Mouse (Mus musculus): ENCODE measurements around the gene Ankrd33.

Gene Ankrd33

DNA sequence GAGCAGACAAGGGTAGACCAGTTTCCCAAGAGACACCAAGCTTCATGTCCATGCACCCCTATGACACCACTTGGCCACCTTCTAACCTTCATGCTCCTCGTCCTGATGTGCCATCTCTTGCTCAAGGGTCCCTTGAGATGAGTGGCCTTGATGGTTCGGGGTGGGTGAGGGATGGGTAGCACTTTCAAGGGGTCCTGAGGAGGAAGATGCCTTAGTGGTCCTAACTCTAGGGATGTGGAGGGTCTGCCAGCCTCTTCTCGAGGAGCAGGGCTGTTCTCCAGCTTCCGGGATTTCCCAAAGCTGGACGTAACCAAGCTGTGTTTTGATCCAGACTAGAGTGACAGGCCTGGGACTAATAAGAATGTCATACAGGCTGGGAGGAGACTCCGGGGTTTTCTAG, 10.0 kb downstream of the Ankrd33 start:
- no peak for DNase-seq

DNA sequence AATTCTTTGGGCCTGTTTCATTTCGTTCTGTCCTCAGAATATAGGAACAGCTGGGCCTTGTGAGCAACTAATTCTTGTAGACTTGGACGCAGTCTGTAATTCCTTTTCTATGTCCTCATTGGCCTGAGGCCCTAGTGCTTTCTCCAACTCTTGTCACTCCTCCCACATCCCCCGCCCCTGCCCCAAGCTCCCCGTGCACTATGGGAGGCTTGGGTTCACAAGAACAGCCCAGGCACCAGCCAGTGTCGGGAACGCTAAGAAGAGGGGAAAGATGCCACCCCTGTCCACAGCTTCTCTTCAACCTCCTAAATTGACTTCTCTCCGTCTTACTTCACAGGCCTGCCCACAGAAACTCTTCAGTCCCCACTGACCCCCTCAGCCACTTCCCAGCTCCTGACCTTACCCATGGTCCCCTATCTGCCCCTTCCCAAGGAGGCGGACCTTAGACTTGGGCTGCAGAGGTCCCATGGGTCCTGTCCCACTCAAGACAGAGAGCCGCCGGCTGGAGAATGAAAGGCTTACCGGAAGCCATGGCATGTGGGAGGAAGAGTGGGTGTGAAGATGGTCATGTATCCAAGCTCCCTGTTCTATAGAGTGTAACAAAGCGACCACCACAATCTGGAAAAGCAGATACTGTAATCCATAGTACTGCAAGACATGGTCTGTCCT, 11.5 kb downstream of the Ankrd33 start:
- no peak for DNase-seq

DNA sequence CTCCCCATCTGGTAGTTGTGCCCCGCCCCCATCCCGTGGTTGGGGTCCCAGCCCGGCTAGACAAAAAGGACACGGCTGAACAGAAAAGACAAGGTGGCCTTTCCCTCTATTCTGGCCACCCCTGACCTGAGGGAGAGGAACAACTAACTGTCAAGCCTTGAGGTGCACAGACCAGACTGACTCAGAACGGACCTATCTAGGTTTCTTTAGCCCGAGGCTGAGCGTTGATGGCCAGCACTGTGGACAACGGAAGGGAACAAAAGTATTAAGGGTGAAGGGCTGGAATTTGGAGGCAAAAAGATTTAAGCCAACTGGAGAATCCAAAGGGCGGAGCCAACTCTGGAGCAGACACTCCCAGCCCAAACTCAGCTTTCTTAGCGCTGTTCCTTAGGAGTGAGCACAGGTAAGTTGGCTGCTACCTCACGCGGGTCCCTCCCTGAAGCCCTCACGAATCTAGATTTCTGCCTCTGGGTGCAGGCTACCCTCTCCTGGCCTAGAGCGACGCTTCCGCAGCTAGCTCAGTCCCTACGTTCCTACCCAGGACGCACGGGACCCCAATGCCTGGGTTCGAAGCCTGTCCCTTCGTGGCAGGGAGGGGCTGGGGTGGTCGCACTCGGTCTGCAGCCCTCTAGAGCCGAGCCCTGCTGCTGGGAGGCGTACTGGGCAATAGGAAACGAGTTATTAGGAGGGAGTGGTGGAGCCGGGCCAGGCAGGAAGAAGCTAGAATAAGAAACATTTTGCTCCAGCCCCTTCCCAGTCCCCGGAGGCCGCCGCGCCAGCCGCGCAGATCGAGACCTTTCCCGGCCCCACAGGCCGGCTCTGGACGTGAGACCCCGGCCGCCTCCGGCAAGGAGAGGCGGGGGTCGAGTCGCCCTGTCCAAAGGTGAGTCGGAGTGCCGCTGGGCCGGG, 12.9 kb downstream of the Ankrd33 start, which contains the start of gene Acvrl1:
TSS of gene Acvrl1 (plus strand) at position 342 of the 909 bp plus-strand sequence.
- no peak for DNase-seq

DNA sequence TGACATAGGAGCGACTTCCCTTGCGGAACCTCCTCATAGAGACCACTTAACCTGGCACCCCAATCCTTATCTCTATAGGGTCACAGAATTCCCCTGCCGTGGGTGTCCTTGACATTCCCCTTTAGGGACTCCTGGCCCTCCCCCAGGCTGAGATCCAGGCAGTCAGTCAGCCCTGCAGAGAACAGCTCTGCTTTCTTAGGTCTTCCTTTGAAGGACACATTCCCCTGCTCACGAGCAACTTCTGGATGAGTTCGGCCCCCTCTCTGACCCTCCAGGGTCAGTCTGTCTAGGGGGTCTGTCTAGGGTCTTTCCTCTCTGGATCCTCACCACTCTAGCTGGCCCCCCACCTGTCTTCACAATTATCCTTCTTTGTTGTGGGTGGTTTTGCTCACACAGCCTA, 13.9 kb downstream of the Ankrd33 start:
- DNase-seq, result no peak

DNA sequence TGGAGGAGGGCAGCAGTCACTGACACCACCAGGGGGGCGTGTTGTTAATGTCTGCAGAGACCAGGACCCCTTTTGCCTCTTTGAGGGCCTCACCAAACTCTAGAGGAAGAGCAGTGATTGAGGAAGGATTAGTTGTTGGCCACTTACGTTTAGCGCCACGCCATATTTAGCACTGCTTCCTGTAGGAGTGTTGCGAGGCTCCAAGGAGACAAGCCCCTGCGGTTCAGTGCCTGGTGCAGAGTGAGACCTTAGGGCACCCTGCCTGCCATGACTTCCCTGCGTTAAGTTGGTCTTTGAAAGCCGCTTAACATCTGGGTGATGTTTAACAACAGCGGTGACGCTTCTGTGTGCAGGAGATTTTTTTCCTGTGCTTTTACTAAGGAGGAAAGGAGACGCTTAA, 15.9 kb downstream of the Ankrd33 start:
- DNase-seq, result no peak

DNA sequence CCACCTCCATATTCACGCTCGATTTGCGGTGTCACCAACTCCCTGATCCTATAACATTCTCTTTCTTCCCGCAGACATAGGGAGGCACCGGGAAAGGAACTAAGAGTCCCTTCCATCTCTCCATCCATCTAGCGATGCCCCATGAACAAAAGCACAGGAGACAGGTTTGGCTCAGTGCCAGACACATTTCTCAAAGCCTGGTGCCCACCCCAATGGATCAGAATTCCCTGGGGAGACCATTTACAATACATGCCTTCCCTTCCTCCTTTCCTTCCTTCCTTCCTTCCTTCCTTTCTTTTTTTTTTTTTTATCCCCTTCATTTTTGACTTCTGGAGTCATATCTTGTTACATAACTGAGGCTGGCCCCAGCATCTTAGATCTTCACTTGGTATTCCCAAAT, 16.5 kb downstream of the Ankrd33 start:
- DNase-seq, result no peak

DNA sequence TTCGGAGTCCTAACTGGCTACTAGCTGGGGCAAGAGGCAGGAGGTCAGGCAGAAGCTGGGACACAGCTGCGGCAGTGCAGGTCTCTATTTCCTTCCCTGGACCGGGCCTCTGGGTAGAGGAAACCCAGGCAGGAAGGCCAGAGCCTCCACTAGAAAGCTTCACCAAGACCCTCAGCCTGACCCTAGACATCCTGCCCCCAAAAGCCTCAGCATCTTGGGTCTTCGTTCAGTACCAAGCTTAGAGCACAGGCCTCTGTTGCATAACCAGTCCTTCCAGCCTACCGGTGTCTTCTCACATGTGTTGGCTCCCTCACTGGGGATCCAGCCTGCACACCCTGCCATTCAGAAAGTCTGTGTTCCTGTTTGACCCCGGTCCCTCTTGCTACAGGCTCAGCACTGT, 17.2 kb downstream of the Ankrd33 start:
- DNase-seq, result no peak

DNA sequence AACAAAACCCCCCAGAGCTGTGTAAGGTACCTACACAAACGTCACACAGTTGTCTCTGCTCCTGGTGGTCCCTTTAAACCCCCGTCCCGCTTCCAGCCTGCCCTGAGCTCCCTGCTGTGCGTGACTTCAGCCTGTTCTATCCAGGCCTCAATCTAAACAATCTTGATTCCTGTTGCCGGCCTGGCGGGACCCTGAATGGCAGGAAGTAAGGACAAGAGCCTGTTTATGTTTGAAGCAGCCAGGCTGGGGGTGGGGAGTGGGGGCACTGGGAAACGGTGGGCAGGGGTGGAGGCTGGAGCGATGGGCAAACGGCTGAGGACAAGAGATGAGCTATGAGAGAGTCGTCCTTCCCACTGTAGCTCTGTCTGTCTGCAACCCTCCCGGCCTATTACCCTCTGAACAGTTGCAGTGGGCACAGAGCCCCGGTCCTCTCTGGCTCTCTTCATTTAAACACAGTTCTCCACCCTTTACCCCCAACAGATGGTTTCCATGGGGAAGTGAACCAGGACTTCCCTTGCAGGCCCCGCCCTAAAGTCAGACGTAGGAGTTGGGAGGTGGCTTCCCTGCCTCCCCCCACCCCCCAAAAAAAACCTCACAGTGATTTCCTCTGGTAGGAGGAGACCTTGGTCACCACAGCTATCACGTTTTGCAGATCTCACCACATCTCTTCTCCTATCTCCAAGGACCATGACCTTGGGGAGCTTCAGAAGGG, 18.6 kb downstream of the Ankrd33 start:
- DNase-seq, result peak; percentile 68

DNA sequence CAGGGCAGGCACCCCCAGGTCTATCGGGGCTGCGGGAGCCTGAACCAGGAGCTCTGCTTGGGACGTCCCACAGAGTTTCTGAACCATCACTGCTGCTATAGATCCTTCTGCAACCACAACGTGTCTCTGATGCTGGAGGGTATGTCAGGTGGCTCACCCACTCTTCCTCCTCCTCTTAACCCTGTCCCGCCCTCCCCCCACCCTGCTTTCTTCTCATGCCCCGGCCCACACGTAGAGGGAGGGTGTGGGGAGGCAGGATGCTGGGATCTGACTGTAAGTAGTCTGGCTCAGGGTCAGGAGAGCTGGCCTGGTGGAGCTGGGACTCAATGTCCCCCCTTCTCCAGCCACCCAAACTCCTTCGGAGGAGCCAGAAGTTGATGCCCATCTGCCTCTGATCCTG, 19.9 kb downstream of the Ankrd33 start:
- DNase-seq, result no peak

DNA sequence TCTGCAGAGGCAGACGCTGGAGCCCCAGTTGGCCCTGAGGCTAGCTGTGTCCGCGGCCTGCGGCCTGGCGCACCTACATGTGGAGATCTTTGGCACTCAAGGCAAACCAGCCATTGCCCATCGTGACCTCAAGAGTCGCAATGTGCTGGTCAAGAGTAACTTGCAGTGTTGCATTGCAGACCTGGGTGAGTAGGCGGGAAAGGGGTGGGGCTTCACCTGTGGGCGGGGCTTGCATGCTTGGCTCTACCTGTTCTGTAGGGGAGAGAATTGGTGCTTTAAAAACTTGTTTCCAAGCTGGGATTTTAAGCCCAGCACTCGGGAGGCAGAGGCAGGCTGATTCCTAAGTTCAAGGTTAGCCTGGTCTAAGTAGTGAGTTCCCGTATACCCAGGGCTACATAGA, 21.9 kb downstream of the Ankrd33 start:
- no peak for DNase-seq

DNA sequence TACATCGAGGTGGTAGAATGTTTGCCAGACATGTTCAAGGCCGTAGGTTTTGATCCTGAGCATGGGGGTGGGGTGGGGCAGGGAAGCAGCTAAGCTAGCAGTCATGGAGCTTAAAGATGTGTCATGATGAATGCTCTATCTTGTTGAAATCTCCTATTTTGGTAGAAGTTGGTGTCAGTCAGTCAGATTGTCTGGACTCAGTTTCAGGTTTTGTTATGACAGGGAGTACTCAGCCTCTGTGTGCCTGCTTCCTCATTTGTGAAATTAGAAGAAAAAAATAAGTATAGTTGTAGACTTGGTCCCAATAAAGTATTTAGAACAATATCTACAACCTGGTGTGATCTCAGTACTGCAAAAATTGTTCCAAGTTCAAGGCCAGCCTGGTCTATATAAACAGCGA, 23.1 kb downstream of the Ankrd33 start:
- DNase-seq, result no peak

DNA sequence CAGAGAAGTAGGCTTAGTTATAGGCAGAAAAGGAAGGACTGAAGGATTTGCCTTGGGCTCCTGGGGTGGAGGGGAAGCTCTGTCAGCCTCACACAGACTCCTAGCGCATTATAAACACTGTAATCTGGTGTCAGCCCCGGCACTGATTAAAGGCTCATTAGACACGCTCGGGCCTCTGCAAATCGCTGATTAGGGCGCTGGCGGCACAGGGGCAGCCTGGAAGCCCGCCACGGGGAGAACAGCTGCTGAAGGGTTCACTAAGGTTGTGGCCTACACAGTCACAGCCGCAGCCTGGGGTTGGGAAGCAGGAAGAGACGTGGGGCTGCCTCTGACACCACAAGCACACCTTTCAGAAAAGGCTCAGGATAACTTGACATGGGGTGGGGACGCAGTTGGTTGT, 24.3 kb downstream of the Ankrd33 start:
- DNase-seq, result no peak

DNA sequence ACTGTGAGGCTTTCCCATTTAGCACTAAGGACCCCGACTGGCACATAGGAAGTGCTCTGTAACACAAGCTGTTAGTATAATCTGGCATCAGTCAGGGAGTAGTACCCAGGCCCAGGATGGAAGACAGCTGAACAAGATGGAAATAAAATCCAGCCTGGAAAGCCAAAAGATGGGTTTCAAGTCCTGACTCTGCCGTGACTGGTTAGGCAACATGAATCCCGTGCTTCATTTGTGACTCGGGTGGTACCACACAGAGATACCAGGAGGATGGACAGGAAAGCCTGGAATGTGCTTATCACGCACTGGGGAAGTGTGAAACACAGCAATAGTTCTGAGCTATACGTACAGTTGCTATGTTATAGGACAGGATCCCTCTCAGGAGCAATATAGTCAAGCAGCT, 25.0 kb downstream of the Ankrd33 start:
- DNase-seq, result no peak

DNA sequence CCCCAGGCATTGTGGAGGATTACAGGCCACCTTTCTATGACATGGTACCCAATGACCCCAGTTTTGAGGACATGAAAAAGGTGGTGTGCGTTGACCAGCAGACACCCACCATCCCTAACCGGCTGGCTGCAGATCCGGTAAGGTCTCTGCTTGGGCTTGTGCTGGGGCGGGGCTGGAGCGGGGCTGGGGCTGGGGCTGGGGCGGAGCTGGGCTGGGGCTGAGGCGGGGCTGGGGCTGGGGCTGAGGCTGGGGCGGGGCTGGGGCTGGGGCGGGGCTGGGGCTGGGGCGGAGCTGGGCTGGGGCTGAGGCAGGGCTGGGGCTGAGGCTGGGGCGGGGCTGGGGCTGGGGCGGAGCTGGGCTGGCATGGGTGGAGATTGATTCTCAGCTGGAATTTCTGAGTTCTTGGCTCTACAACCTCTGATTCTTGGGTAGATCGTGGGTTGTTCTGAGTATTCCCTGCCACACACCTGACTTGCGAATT, 25.5 kb downstream of the Ankrd33 start:
- DNase-seq, result peak; percentile 62

DNA sequence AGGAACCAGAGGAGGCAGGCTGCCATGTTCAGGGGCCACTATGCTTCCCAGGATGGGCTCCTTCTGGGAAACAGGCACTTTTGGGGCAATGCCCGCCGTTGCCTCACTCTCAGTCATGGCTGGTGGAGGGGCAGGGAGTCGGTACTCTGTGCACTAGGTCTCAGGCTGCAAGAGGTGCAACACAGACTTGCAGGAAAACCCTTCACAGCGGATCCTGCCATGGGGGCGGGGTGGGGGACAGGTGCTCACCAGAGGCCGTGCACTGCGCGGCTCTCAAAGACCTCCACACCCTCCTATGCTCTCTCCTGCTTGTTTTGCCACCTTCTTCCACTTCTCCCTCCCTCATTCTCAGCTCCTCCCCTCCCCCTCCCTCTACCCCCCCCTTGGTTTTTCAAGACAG, 27.1 kb downstream of the Ankrd33 start:
- DNase-seq, result no peak

DNA sequence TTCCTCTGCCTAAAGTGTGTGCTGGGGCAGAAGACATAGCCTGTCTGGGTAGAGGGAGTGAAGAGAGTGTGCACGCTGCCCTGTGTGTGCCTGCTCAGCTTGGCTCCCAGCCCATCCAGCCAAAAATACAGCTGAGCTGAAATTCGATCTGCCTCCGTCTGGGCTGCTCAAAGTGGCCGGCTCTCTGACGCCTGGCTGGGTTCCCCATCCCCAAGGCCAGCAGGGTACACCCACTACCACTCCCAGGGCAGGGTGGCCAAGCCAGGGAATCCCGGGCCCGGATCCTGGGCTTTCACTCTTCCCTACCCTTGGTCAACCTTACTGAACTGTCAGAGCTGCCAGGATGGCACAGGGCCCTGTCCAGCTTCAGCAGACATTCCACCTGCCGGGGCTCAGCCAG, 27.9 kb downstream of the Ankrd33 start:
- DNase-seq, result peak; percentile 64

DNA sequence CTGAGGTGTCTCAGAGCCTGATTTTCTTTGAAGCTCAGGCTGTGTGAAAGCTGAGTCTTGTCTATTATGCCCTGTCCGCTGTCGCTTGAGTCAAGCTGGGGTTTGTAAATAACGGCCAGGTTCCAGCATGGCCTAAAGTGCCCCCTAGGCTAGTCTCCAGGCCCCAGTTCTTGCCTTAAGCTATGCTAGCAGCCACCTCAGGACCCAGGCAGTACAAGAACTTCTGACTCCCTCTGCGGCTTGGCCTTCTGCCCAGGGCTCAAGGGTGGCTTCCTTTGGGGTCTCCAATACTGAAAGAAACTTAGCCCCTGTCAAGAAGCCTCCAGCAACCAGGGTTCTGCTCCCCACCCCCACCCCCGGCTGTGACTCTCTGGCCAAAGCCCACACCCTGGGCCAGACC, 28.6 kb downstream of the Ankrd33 start:
- no peak for DNase-seq

DNA sequence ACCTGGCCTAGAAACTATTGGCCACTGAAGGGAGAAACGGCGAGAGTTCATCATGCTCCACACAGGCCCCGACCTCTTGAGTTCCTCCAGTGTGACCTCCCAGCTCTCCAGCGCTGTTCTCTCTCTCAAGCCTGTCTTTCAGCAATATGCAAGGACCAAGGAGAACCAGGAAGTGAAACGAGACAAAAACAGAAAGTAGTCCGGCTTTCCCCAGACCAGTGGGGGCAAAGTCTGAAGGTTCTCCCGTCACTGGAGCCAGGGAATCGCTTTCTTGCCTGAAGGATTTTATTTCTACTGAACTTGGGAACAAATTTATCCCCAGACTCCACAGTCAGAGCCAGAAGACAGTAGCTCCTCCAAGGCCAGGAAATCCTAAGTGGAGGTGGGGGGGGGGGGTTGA, 29.2 kb downstream of the Ankrd33 start:
- DNase-seq, result no peak

DNA sequence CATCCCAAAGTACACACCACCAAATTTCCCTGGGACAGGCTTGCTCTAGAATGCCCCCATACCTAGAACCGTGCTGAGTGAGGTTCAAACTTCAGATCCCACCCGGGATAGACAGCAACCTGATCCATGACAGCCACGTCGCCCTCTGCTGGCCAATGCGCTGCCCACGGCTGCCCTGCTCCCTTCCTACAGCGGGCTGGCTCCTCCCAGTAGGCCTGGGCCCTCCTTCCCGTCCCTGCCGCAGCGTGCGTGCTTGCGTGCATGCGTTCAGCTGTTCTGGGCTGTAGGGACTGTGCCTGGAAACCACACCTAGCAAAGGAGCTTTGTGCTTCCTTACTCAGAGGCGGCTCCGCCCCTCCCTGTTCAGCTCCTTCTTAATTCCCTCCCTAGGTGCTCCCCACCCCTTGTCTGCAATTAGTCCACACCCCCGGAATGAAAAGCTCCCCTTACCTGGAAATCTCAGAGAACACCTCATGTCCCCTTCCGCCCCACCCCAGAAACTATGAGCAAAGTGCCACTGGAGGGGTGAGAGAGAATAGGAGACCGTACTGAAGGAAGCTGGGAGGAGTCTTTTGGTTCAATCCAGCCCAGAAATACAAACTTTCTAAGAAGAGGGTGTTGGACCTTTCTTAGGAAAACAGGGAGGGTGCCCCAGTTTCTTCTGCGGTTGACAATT, 30.0 kb downstream of the Ankrd33 start:
- DNase-seq, result peak; percentile 96

DNA sequence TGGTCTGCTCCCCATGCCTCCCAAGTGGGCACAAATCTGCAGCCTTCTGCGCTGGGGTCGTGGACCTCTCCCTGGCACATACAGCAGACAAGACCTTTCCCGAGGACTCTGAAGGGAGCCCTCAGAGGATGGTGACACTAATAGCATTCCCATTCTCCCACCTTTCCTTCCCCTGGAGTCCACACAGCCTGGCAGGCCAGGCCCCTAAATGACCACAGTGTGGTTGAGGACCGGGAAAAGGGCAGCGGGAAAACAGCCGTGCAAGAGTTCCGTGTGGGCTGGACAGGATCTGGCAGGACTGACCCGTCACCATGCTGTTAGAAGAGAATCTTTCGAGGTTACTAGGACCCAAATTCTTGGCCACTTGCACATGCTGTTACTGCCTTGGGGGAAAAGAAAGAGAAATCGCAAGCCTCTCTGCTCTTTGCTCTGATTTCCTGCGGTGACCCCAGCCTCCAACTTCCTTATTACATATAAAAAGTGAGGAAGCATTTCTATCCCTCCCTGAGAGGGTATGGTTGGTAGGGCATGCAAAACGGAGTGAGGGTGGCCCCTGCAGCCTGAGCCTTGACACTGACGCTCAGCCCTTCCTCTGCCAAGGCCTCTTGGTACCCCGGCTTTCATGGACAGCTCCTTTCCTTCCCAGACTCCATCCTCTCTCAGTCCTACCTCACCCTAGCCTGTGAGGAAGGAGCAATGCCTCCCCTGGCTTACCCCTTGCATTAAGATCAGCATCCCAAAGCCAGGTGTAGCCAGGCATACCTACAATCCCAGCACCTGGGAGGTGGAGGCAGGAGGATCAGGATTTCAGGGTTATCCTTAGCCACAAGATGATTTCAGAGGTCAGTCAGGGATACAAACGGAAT, 30.8 kb downstream of the Ankrd33 start:
- DNase-seq, result no peak

DNA sequence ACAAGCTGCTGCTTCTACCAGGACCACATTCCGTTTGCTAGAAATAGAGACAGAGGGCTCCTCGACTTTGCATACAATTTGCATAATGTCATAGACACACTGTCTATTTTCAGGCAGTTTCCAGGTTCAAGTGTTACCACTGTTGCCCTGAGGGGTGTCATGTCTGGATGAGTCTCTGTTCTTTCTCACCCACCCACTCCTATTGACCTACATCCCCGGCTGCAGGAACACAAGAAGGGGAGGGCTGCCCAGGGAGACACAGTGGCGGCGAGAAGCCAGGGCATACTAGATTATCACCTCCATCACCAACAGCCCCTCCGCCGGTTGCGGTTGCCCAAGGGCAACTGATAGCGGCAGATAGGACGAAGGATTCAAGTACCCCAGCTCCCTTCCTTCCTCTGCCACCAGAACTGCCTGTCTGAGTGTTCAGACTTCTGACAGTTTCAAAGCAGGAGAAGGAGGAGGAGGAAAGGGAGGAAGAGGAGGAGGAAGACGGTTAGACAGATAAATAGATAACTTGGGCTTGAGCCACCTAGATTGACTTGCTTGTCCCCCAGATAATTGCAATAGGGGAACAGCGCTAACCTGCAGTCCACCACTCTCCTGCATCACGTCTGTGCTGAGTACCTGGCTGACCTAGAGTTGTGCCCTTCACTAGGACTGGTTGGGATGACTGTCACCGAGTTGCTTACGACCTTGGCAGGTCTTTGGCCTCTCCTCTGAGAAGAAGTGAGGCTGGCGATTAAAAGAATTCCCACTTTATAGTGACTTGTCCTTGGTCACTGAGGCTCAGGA, 31.8 kb downstream of the Ankrd33 start:
- DNase-seq, result no peak
